Mouse (Mus musculus): Measurements from ENCODE around the gene Catsper4. TPM values are rescaled to one million over a fixed set of nuclear protein-coding genes. Genes with fewer than 3 reads are reported as not detected.

Catsper4 gene
- polyA plus RNA-seq, 1 experiment from 2014 or later = not detected

- Histone ChIP-seq H3K4me2 (no peak overlapping the region), H3K4me1 (peaks cover 58% of the 10 kb centered on the region), H3K9ac (peak overlapping the region; percentile 27; the same call in 1 of the 2 replicates), H3K27me3 (peaks cover 53% of the 10 kb centered on the region), H3K4me3 (no peak overlapping the region), H3K36me3 (no peaks in the 10 kb centered on the region), H3K9me3 (no peaks in the 10 kb centered on the region), H3K27ac (no peak overlapping the region; the same call in 1 of the 2 replicates)
- 13% methylated on average over 19 of the region's 19 CpGs for WGBS
- no peak for ATAC-seq (ENCODE audit: insufficient number of reproducible peaks, insufficient read depth, low FRiP score, low TSS enrichment, low read depth)
Measured at GRCm38 (mm10) chr4:134256407-134257197, 29.4 kb upstream of the Catsper4 start.

GRCm38 (mm10) chr4:134255854-134256253 is 28.7 kb upstream of the Catsper4 start:
- H3K27me3 ChIP-seq = peaks cover 61% of the 10 kb centered on the region
- H3K9me3 ChIP-seq = no peaks in the 10 kb centered on the region
- WGBS = 27% methylated on average over 4 of the region's 4 CpGs
- H3K4me1 ChIP-seq = peaks cover 66% of the 10 kb centered on the region
- no peak for ATAC-seq (ENCODE audit: insufficient number of reproducible peaks, insufficient read depth, low FRiP score, low TSS enrichment, low read depth)
- no peaks in the 10 kb centered on the region for H3K36me3 ChIP-seq
- no peak overlapping the region for H3K4me3 ChIP-seq
- no peak overlapping the region for H3K9ac ChIP-seq
- no peak overlapping the region for H3K27ac ChIP-seq
- no peak overlapping the region for H3K4me2 ChIP-seq

GRCm38 (mm10) chr4:134254835-134255234 is 27.7 kb upstream of the Catsper4 start:
- H3K27ac ChIP-seq = no peak overlapping the region
- no peaks in the 10 kb centered on the region for H3K36me3 ChIP-seq
- peaks cover 71% of the 10 kb centered on the region for H3K27me3 ChIP-seq
- no peak overlapping the region for H3K4me3 ChIP-seq
- no peak overlapping the region for H3K9ac ChIP-seq
- WGBS = 29% methylated on average over 3 of the region's 3 CpGs
- no peaks in the 10 kb centered on the region for H3K9me3 ChIP-seq
- no peak overlapping the region for H3K4me2 ChIP-seq
- H3K4me1 ChIP-seq = peaks cover 75% of the 10 kb centered on the region
- no peak for ATAC-seq (ENCODE audit: insufficient number of reproducible peaks, insufficient read depth, low FRiP score, low TSS enrichment, low read depth)

GRCm38 (mm10) chr4:134253722-134254324 is 26.6 kb upstream of the Catsper4 start, which contains the start of gene Grrp1:
Gene Grrp1 (minus strand): TSS chr4:134254106.
- Histone ChIP-seq H3K9me3 (no peaks in the 10 kb centered on the region), H3K4me1 (peaks cover 83% of the 10 kb centered on the region), H3K4me3 (peak within 1 kb of the TSS; percentile 54), H3K9ac (peak within 1 kb of the TSS; percentile 61), H3K27me3 (peaks cover 81% of the 10 kb centered on the region), H3K36me3 (no peaks in the 10 kb centered on the region), H3K4me2 (peak within 1 kb of the TSS; percentile 95), H3K27ac (peak within 1 kb of the TSS; percentile 30; the same call in 1 of the 2 replicates)
- no peak for ATAC-seq (ENCODE audit: insufficient number of reproducible peaks, insufficient read depth, low FRiP score, low TSS enrichment, low read depth)
- WGBS = 2% methylated on average over 13 of the region's 13 CpGs

- no peaks in the 10 kb centered on the region for H3K9me3 ChIP-seq
- peak overlapping the region; percentile 30; the same call in 1 of the 2 replicates for H3K27ac ChIP-seq
- peaks cover 78% of the 10 kb centered on the region for H3K4me1 ChIP-seq
Measured at GRCm38 (mm10) chr4:134252911-134253721, 25.9 kb upstream of the Catsper4 start.

GRCm38 (mm10) chr4:134252131-134252910 is 25.1 kb upstream of the Catsper4 start:
- Histone ChIP-seq H3K4me2 (peak overlapping the region; percentile 95), H3K4me1 (peaks cover 70% of the 10 kb centered on the region), H3K36me3 (no peaks in the 10 kb centered on the region), H3K27me3 (peaks cover 96% of the 10 kb centered on the region), H3K4me3 (peak overlapping the region; percentile 54), H3K9ac (peak overlapping the region; percentile 74), H3K27ac (peak overlapping the region; percentile 30; the same call in 1 of the 2 replicates), H3K9me3 (no peaks in the 10 kb centered on the region)
- 8% methylated on average over 22 of the region's 22 CpGs for WGBS
- ATAC-seq (ENCODE audit: insufficient number of reproducible peaks, insufficient read depth, low FRiP score, low TSS enrichment, low read depth) = no peak

More at GRCm38 (mm10) chr4:134252911-134253721, 25.9 kb upstream of the Catsper4 start:
- H3K36me3 ChIP-seq = no peaks in the 10 kb centered on the region
- H3K27me3 ChIP-seq = peaks cover 88% of the 10 kb centered on the region
- no peak for ATAC-seq (ENCODE audit: insufficient number of reproducible peaks, insufficient read depth, low FRiP score, low TSS enrichment, low read depth)
- H3K9ac ChIP-seq = peak overlapping the region; percentile 61
- WGBS = 11% methylated on average over 15 of the region's 15 CpGs
- peak overlapping the region; percentile 54 for H3K4me3 ChIP-seq
- peak overlapping the region; percentile 95 for H3K4me2 ChIP-seq

DNA sequence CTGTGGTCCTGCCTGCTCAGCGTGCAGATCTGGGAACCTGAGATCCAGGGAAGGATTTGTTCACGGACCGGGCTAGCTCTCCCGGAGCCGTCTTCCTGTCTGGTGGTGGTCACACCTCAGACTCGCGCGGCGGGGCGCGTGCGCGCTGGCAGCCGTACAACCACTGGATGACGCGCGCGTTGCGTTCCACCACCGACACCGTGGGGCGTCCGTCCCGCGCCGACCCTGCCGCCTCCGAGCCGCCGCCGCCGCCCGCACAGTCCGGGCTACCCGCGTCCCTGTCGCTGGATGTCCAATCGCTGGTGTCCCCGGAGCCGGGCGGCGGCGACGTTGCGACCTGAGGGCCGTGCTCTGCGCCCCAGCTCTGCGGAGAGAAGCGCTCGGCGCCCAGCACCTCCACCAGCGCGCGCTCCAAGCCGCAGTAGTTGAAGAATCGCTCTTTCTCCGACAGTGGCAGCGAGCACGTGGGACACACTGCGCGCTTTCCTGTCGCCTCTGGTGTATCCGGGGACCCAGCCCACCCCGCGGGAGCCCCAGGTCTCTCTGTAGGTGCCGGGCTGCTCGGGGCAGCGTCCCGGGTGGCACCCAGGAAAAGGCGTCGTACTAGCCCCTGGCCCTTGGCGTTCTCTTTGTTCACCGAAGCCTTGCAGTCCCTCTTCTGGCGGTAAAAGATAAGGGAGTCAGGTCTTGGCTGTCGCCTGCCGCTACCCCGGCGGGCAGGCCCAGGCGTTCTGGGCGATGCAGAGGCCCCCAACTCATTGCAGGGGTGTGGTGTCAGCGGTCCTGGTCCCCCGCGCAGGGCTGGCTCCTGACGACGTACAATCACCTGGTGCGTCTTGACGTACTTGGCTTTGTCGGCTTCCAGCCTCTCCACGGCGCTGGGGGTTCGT is 24.3 kb upstream of the Catsper4 start:
- Histone ChIP-seq H3K36me3 (no peaks in the 10 kb centered on the region), H3K27me3 (peaks cover 100% of the 10 kb centered on the region), H3K9me3 (no peaks in the 10 kb centered on the region), H3K4me1 (peaks cover 62% of the 10 kb centered on the region), H3K9ac (peak overlapping the region; percentile 74), H3K4me3 (peak overlapping the region; percentile 54), H3K27ac (no peak overlapping the region), H3K4me2 (peak overlapping the region; percentile 95)
- ATAC-seq (ENCODE audit: insufficient number of reproducible peaks, insufficient read depth, low FRiP score, low TSS enrichment, low read depth) = no peak
- under 1% methylated on average over 91 of the region's 91 CpGs for WGBS

- H3K27me3 ChIP-seq = peaks cover 98% of the 10 kb centered on the region
- H3K27ac ChIP-seq = no peak overlapping the region
- ATAC-seq (ENCODE audit: insufficient number of reproducible peaks, insufficient read depth, low FRiP score, low TSS enrichment, low read depth) = no peak
- no peaks in the 10 kb centered on the region for H3K9me3 ChIP-seq
- peak overlapping the region; percentile 54 for H3K4me3 ChIP-seq
- no peaks in the 10 kb centered on the region for H3K36me3 ChIP-seq
- peak overlapping the region; percentile 74 for H3K9ac ChIP-seq
- peaks cover 59% of the 10 kb centered on the region for H3K4me1 ChIP-seq
- H3K4me2 ChIP-seq = peak overlapping the region; percentile 95
- 10% methylated on average over 10 of the region's 10 CpGs for WGBS
Measured at GRCm38 (mm10) chr4:134250930-134251240, 23.7 kb upstream of the Catsper4 start.

DNA sequence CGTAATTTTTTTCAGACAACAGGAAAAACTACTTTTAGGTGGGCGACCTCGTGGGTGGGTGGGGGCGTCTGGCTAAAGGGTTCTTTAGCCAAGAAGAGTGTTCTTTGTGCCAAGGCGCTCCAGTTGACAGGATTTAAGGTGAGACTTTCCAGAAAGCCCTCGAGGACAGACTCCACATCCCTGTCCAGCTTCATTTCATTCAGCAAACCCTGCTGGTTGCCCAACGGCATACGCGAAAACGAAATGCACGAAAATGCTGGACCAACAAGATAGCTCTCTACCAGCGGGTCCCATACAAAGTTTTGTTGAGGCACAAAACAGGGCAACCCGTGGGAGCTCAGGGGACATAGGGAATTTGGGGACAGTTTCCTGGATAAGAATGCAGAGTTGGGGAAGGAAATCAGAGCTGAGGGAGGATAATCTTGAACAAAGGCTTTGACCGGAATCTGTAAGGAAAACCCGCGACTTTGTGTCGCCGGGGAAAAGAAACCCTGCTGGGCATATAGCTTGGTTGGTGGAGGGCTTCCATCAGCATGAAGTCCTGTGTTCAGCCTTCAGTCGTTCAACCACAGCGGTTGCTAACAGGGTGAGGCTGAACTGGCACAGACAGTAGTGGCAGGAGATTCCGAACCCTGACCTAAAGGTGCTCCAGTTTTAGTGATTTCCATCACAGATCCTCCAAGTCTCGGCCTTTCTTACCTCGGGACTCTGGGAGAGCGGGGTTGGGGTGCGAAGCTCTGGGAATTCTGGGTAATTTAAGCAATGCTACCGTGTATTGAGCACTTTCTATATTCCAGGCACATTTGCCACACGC is 23.1 kb upstream of the Catsper4 start:
- H3K4me2 ChIP-seq = peak overlapping the region; percentile 95
- peak overlapping the region; percentile 54 for H3K4me3 ChIP-seq
- peaks cover 60% of the 10 kb centered on the region for H3K4me1 ChIP-seq
- H3K9me3 ChIP-seq = no peaks in the 10 kb centered on the region
- WGBS = 5% methylated on average over 27 of the region's 27 CpGs
- peaks cover 93% of the 10 kb centered on the region for H3K27me3 ChIP-seq
- ATAC-seq (ENCODE audit: insufficient number of reproducible peaks, insufficient read depth, low FRiP score, low TSS enrichment, low read depth) = no peak
- H3K36me3 ChIP-seq = no peaks in the 10 kb centered on the region
- 0 out of 2 replicates have a peak overlapping the region, but pooled peaks have one; percentile 11 for H3K27ac ChIP-seq
- peak overlapping the region; percentile 58 for H3K9ac ChIP-seq
